Mouse (Mus musculus) heart, embryonic 14.5 days (tissue): ENCODE data around the gene Fam185a. TPM values are rescaled to one million over a fixed set of nuclear protein-coding genes. Genes with fewer than 3 reads are reported as not detected.

Source experiments
- ATAC-seq: fragments of 200-750 bp; cut with Nextera tagmentation; 2 replicates; pipeline ENCODE4 v1.8.0; 2017; ENCODE audit warnings: low read depth, moderate TSS enrichment; ENCODE audit not compliant: insufficient number of reproducible peaks, insufficient read depth, low FRiP score
- H3K27ac ChIP-seq, 2 experiments: fragments of 200-500 bp in 1 of 2; fragments of 300-500 bp in 1 of 2; sonication (generic) in 1 of 2; replicated peaks in 1 of 2; 2 replicates each; pipeline ENCODE4 v1.5.1; 2012 to 2014; ENCODE audit warnings: low read depth in 2 of 2, low read length in 2 of 2, control low read depth in 1 of 2, mild to moderate bottlenecking in 1 of 2, mixed read lengths in 1 of 2; ENCODE audit not compliant: control insufficient read depth in 1 of 2, insufficient read depth in 1 of 2
- H3K27me3 ChIP-seq: fragments of 300-500 bp; sonication (generic); 2 replicates; pipeline ENCODE4 v1.6.1; 2014; ENCODE audit warnings: mild to moderate bottlenecking, low read length, control low read depth; ENCODE audit not compliant: control insufficient read depth, insufficient read depth
- H3K36me3 ChIP-seq: fragments of 300-500 bp; sonication (generic); 2 replicates; pipeline ENCODE4 v1.6.1; 2014; ENCODE audit warnings: mild to moderate bottlenecking, control low read depth, low read length, mixed read lengths; ENCODE audit not compliant: control insufficient read depth, insufficient read depth
- H3K4me1 ChIP-seq, 2 experiments: fragments of 200-500 bp in 1 of 2; fragments of 300-500 bp in 1 of 2; sonication (generic) in 1 of 2; 2 replicates each; pipeline ENCODE4 v1.6.1; 2012 to 2014; ENCODE audit warnings: low read length in 2 of 2, control low read depth in 1 of 2, mixed read lengths in 1 of 2; ENCODE audit not compliant: control insufficient read depth in 2 of 2, insufficient read depth in 2 of 2
- H3K4me2 ChIP-seq: fragments of 300-500 bp; sonication (generic); 2 replicates; pipeline ENCODE4 v1.6.1; 2014; ENCODE audit warnings: mild to moderate bottlenecking, low read length
- H3K4me3 ChIP-seq, 2 experiments: fragments of 200-500 bp in 1 of 2; fragments of 300-500 bp in 1 of 2; sonication (generic) in 1 of 2; 2 replicates each; pipeline ENCODE4 v1.5.1; 2012 to 2014; ENCODE audit warnings: low read length in 2 of 2, mild to moderate bottlenecking in 2 of 2, control low read depth in 1 of 2, low read depth in 1 of 2, moderate library complexity in 1 of 2; ENCODE audit not compliant: control insufficient read depth in 1 of 2, insufficient read depth in 1 of 2
- H3K9ac ChIP-seq: fragments of 300-500 bp; sonication (generic); 2 replicates; pipeline ENCODE4 v1.6.1; 2014; ENCODE audit warnings: mild to moderate bottlenecking, low read length
- H3K9me3 ChIP-seq: fragments of 300-500 bp; sonication (generic); 2 replicates; pipeline ENCODE4 v1.6.1; 2016; ENCODE audit warnings: low read length, control low read depth; ENCODE audit not compliant: control insufficient read depth
- WGBS: fragments of 180-500 bp; shearing (Covaris S2); extraction: QIAGEN DNeasy Blood & Tissue Kit; methylation state at CpG from one replicate; pipeline ENCODE4 v1.1.7; 2014; 5-methylcytosine and 5-hydroxymethylcytosine counted together
- polyA plus RNA-seq: library from polyadenylated mRNA; unstranded; fragments of >200 nt; fragmentation: Nextera tagmentation; extraction: Ambion mirVana; gene quantifications from 2 replicates; pipeline ENCODE4 v1.2.1, GENCODE M21; 2014

Fam185a gene
- polyA plus RNA-seq, 1 experiment from 2014 or later, result 11.7 TPM

GRCm38 (mm10) chr5:21527488-21527911 lies 102.7 kb downstream of the Fam185a start:
- no peak overlapping the region for H3K4me2 ChIP-seq
- ATAC-seq, result no peak; the same call in 1 of the 2 replicates
- H3K27me3 ChIP-seq, result no peaks in the 10 kb centered on the region
- H3K27ac ChIP-seq, result peak overlapping the region; percentile 4 to 43; a peak in 2 of 4 replicates
- no peaks in the 10 kb centered on the region for H3K36me3 ChIP-seq
- H3K9ac ChIP-seq, result no peak overlapping the region
- H3K4me3 ChIP-seq, result no peak overlapping the region
- H3K4me1 ChIP-seq, result peaks cover 3 to 4% of the 10 kb centered on the region in 2 experiments; a peak in 2 of 4 replicates
- 0 out of 2 replicates have a peak, but pooled peaks cover 7% of the 10 kb centered on the region for H3K9me3 ChIP-seq
- WGBS, result 25% methylated on average over 4 of the region's 4 CpGs

GRCm38 (mm10) chr5:21528068-21528842 lies 103.5 kb downstream of the Fam185a start:
- H3K9ac ChIP-seq, result no peak overlapping the region
- H3K4me2 ChIP-seq, result no peak overlapping the region
- H3K4me1 ChIP-seq, result peaks cover 3 to 4% of the 10 kb centered on the region in 2 experiments; a peak in 2 of 4 replicates
- peak overlapping the region in 1 of 2 experiments; percentile 4; a peak in 2 of 4 replicates for H3K27ac ChIP-seq
- ATAC-seq, result peak; percentile 61; the same call in 1 of the 2 replicates
- 66% methylated on average over 15 of the region's 15 CpGs for WGBS
- H3K36me3 ChIP-seq, result no peaks in the 10 kb centered on the region
- no peak overlapping the region for H3K4me3 ChIP-seq
- 0 out of 2 replicates have a peak, but pooled peaks cover 7% of the 10 kb centered on the region for H3K9me3 ChIP-seq
- no peaks in the 10 kb centered on the region for H3K27me3 ChIP-seq

GRCm38 (mm10) chr5:21529110-21529720 lies 104.5 kb downstream of the Fam185a start:
- no peak overlapping the region for H3K4me2 ChIP-seq
- 0 out of 2 replicates have a peak, but pooled peaks cover 7% of the 10 kb centered on the region for H3K9me3 ChIP-seq
- WGBS, result 82% methylated on average over 8 of the region's 8 CpGs
- H3K36me3 ChIP-seq, result no peaks in the 10 kb centered on the region
- H3K4me1 ChIP-seq, result peaks cover 3 to 4% of the 10 kb centered on the region in 2 experiments; a peak in 2 of 4 replicates
- H3K27ac ChIP-seq, result no peak overlapping the region
- H3K27me3 ChIP-seq, result no peaks in the 10 kb centered on the region
- no peak for ATAC-seq
- no peak overlapping the region for H3K4me3 ChIP-seq
- H3K9ac ChIP-seq, result no peak overlapping the region

Other genes starting within 250 kb of the Fam185a start
- gene Gsap, start 238.7 kb upstream of the Fam185a start, polyA plus RNA-seq, result 2.3 and 2.8 TPM in 2 replicates
- gene Fgl2, start 52.3 kb upstream of the Fam185a start, polyA plus RNA-seq, result 34.7 and 41.9 TPM in 2 replicates
- 2.7 and 3.0 TPM in 2 replicates for gene Ccdc146, start 281 bp upstream of the Fam185a start, polyA plus RNA-seq
- 16.7 and 17.9 TPM in 2 replicates for gene Lrrc17, start 118.6 kb downstream of the Fam185a start, polyA plus RNA-seq
- gene Fbxl13, start 220.7 kb downstream of the Fam185a start, polyA plus RNA-seq, result 0.19 and 0.23 TPM in 2 replicates
- gene Armc10, start 220.9 kb downstream of the Fam185a start, polyA plus RNA-seq, result 23.6 and 28.2 TPM in 2 replicates